Mouse (Mus musculus) lung, postnatal 0 days (tissue): ENCODE measurements around the gene Gm10142.
A peak's percentile ranks its signal among the peaks of the same experiment; 100 is the strongest.
"Not testable (repeated sequence)": the region's sequence is repeated elsewhere in the genome, so short reads cannot be mapped to it uniquely, and the experiment has no call there.

Source experiments
- CTCF ChIP-seq: IDR thresholded peaks from 2 replicates; pipeline ENCODE4 v1.5.1; 2016; ENCODE audit warnings: antibody characterized with exemption, mild to moderate bottlenecking
- EP300 ChIP-seq: IDR thresholded peaks from 2 replicates; pipeline ENCODE4 v1.6.1; 2016; ENCODE audit warnings: antibody characterized with exemption, mild to moderate bottlenecking, control low read depth

GRCm38 (mm10) chr10:77752312-77752711 lies 36.7 kb downstream of the Gm10142 start:
- TF ChIP-seq CTCF = peak; percentile 27
- TF ChIP-seq EP300 = not testable (repeated sequence)
